Mouse (Mus musculus) heart, embryonic 10.5 days (tissue): ENCODE measurements around the gene Cage1. TPM values are rescaled to one million over a fixed set of nuclear protein-coding genes. Genes with fewer than 3 reads are reported as not detected.

Source experiments
- DNase-seq: peaks from one replicate; pipeline ENCODE4 v3.0.0-alpha.2; 2017; ENCODE audit warnings: low spot score
- H3K27ac ChIP-seq: fragments of 300-500 bp; sonication (generic); 2 replicates; pipeline ENCODE4 v1.5.1; 2016; ENCODE audit warnings: mild to moderate bottlenecking
- H3K27me3 ChIP-seq: fragments of 300-500 bp; sonication (generic); 2 replicates; pipeline ENCODE4 v1.6.1; 2016; ENCODE audit warnings: mild to moderate bottlenecking; ENCODE audit not compliant: poor library complexity, insufficient read depth, severe bottlenecking
- H3K36me3 ChIP-seq: fragments of 300-500 bp; sonication (generic); 2 replicates; pipeline ENCODE4 v1.6.1; 2016; ENCODE audit warnings: mild to moderate bottlenecking, moderate library complexity
- H3K4me1 ChIP-seq: fragments of 300-500 bp; sonication (generic); 2 replicates; pipeline ENCODE4 v1.6.1; 2016; ENCODE audit warnings: mild to moderate bottlenecking
- H3K4me3 ChIP-seq: fragments of 300-500 bp; sonication (generic); 2 replicates; pipeline ENCODE4 v1.5.1; 2016; ENCODE audit warnings: mild to moderate bottlenecking, moderate library complexity
- H3K9me3 ChIP-seq: fragments of 300-500 bp; sonication (generic); 2 replicates; pipeline ENCODE4 v1.6.1; 2016; ENCODE audit warnings: mild to moderate bottlenecking, moderate library complexity
- WGBS: fragments of 180-500 bp; shearing (Covaris S2); methylation state at CpG from one replicate; pipeline ENCODE4 v1.1.7; 2016; 5-methylcytosine and 5-hydroxymethylcytosine counted together
- polyA plus RNA-seq: library from polyadenylated mRNA; unstranded; fragments of >200 nt; fragmentation: Nextera tagmentation; extraction: Ambion mirVana; gene quantifications from 2 replicates; pipeline ENCODE4 v1.2.1, GENCODE M21; 2016

Cage1 gene
- polyA plus RNA-seq, 1 experiment from 2014 or later = 0.74 TPM

- Histone ChIP-seq H3K4me3 (no peak overlapping the region), H3K27me3 (no peaks in the 10 kb centered on the region), H3K36me3 (peaks cover 92% of the 10 kb centered on the region), H3K4me1 (no peaks in the 10 kb centered on the region), H3K27ac (no peak overlapping the region), H3K9me3 (no peaks in the 10 kb centered on the region)
- no peak for DNase-seq
- WGBS = 51% methylated on average over 3 of the region's 3 CpGs
These were observed 13.0 kb upstream of the Cage1 start for GRCm38 (mm10) chr13:38049888-38050287.

DNA sequence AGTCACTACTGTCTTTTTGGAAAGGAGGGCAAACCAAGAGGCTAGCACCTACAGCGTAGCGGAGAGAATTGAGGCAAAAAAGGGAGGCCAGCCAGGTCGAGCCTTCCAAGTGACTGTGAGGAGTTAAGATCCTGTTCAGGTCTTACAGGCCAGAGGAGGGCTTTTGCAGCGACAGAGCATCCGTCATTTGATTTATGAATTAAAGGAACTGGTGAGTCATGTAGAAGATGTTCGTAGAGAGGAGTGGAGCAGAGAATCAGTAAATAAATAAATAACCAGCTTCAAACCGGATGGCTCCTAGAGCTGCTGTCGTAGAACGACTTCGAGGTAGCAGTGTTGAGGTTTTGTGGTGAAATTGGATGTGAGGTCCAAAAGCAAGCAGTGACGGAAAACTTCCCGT lies 942 bp upstream of the Cage1 start:
- H3K9me3 ChIP-seq = no peaks in the 10 kb centered on the region
- peak overlapping the region; percentile 79 for H3K4me3 ChIP-seq
- 42% methylated on average over 12 of the region's 12 CpGs for WGBS
- DNase-seq = no peak
- peaks cover 37% of the 10 kb centered on the region for H3K36me3 ChIP-seq
- H3K27me3 ChIP-seq = no peaks in the 10 kb centered on the region
- H3K27ac ChIP-seq = peak overlapping the region; percentile 87
- H3K4me1 ChIP-seq = peaks cover 14% of the 10 kb centered on the region

GRCm38 (mm10) chr13:38036343-38037043 lies 376 bp downstream of the Cage1 start, which contains the start of gene Riok1:
Gene Riok1, plus strand, starts transcription at chr13:38036995.
- H3K36me3 ChIP-seq = peaks cover 24% of the 10 kb centered on the region
- WGBS = 10% methylated on average over 37 of the region's 37 CpGs
- H3K27ac ChIP-seq = peak within 1 kb of the TSS; percentile 87
- no peak for DNase-seq
- no peaks in the 10 kb centered on the region for H3K27me3 ChIP-seq
- H3K9me3 ChIP-seq = no peaks in the 10 kb centered on the region
- peaks cover 14% of the 10 kb centered on the region for H3K4me1 ChIP-seq
- H3K4me3 ChIP-seq = peak within 1 kb of the TSS; percentile 79

GRCm38 (mm10) chr13:38028407-38028806 lies 8.5 kb downstream of the Cage1 start:
- H3K4me3 ChIP-seq = no peak overlapping the region
- no peaks in the 10 kb centered on the region for H3K4me1 ChIP-seq
- no peaks in the 10 kb centered on the region for H3K9me3 ChIP-seq
- H3K27ac ChIP-seq = no peak overlapping the region
- WGBS = 67% methylated on average over 4 of the region's 4 CpGs
- H3K27me3 ChIP-seq = no peaks in the 10 kb centered on the region
- DNase-seq = no peak
- no peaks in the 10 kb centered on the region for H3K36me3 ChIP-seq

DNA sequence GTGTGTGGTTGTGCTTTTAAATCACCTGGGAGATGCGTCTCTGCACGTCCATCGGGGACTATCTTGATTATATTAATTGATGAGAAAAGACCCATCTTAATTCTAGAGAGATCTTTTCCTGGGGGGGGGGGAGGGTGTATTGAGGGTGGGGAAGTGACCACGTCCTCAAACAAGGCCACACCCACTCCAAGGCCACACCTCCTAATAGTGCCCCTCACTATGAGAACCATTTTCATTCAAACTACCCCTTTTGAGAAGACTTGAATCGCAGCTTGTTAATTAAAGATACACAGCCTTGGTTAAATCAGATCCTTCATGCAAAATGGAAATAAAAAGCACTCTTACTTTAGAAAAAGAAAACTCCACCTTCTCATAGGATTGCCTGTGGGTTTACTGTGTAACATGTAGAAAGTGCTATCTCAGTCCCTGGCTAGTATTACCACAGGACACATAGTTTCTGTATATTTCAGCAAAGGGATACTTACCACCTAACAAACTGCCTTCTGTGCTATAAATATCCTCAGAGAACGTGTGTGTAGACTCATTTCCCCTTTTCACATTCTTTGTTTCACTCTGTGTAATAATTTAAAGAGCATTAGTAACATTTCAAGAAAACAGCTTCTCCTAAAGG lies 9.1 kb downstream of the Cage1 start:
- Histone ChIP-seq H3K36me3 (no peaks in the 10 kb centered on the region), H3K4me3 (no peak overlapping the region), H3K27ac (no peak overlapping the region), H3K9me3 (no peaks in the 10 kb centered on the region), H3K27me3 (no peaks in the 10 kb centered on the region), H3K4me1 (no peaks in the 10 kb centered on the region)
- no peak for DNase-seq
- 66% methylated on average over 6 of the region's 6 CpGs for WGBS

GRCm38 (mm10) chr13:38025874-38026273 lies 11.0 kb downstream of the Cage1 start:
- H3K9me3 ChIP-seq = no peaks in the 10 kb centered on the region
- no peaks in the 10 kb centered on the region for H3K27me3 ChIP-seq
- DNase-seq = no peak
- no peak overlapping the region for H3K27ac ChIP-seq
- WGBS = 37% methylated on average over 4 of the region's 4 CpGs
- no peaks in the 10 kb centered on the region for H3K4me1 ChIP-seq
- H3K36me3 ChIP-seq = no peaks in the 10 kb centered on the region
- H3K4me3 ChIP-seq = no peak overlapping the region

- DNase-seq = no peak
These were observed 18.1 kb downstream of the Cage1 start for GRCm38 (mm10) chr13:38018791-38019190.

GRCm38 (mm10) chr13:38015591-38015990 lies 21.3 kb downstream of the Cage1 start:
- no peak overlapping the region for H3K27ac ChIP-seq
- no peak overlapping the region for H3K4me3 ChIP-seq
- no peaks in the 10 kb centered on the region for H3K27me3 ChIP-seq
- no peak for DNase-seq
- H3K4me1 ChIP-seq = no peaks in the 10 kb centered on the region
- H3K9me3 ChIP-seq = no peaks in the 10 kb centered on the region
- H3K36me3 ChIP-seq = no peaks in the 10 kb centered on the region
- WGBS = 85% methylated on average over 4 of the region's 4 CpGs

More at GRCm38 (mm10) chr13:38018791-38019190, 18.1 kb downstream of the Cage1 start:
- Histone ChIP-seq H3K27ac (no peak overlapping the region), H3K4me1 (no peaks in the 10 kb centered on the region), H3K4me3 (no peak overlapping the region), H3K9me3 (no peaks in the 10 kb centered on the region), H3K27me3 (no peaks in the 10 kb centered on the region), H3K36me3 (no peaks in the 10 kb centered on the region)
- 68% methylated on average over 3 of the region's 3 CpGs for WGBS

DNA sequence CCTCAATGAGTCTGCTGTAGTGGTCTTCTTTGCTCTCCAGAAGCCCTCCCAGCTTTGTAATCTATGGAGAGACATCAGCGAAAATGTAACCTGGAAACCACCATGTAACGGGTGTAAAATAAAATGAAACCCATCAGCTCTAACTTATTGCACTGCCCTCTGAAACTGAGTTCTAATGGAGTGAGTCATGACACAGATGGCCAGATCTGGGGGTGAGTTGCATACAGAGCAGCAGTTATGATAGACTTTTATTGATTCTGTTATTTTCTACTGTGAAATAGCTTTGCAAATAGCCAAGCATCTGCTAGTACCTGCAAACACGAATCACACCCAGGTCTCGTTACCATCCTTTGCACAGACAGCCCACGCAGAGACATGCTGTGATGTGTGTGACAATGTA lies 24.4 kb downstream of the Cage1 start:
- no peaks in the 10 kb centered on the region for H3K27me3 ChIP-seq
- no peak overlapping the region for H3K4me3 ChIP-seq
- no peaks in the 10 kb centered on the region for H3K9me3 ChIP-seq
- WGBS = 82% methylated on average over 5 of the region's 5 CpGs
- H3K27ac ChIP-seq = no peak overlapping the region
- DNase-seq = no peak
- no peaks in the 10 kb centered on the region for H3K4me1 ChIP-seq
- H3K36me3 ChIP-seq = no peaks in the 10 kb centered on the region

DNA sequence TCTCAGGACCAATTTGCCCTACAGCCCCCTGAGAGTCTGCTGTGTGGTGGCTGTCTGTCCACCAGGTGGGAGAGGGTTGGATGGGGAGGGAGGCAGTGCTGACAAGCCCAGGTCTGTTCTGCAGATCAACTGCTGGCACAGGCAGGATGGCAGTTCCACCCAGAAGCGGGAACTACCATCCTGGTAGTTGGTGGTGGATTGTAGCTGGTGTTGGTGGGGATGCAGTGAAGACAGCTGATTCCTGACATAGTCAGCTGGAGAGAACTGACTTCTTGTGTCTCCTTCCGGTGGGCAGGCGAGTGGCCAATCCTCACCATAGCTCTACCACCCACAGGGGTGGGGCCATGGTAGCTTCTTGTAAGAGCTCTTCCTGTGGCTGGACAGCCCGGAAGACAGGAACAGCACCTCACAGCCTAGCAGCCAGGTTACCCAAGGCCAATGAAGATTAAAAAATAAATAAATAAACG lies 26.4 kb downstream of the Cage1 start:
- no peak overlapping the region for H3K4me3 ChIP-seq
- H3K4me1 ChIP-seq = no peaks in the 10 kb centered on the region
- no peaks in the 10 kb centered on the region for H3K36me3 ChIP-seq
- H3K27ac ChIP-seq = no peak overlapping the region
- no peaks in the 10 kb centered on the region for H3K9me3 ChIP-seq
- H3K27me3 ChIP-seq = no peaks in the 10 kb centered on the region
- DNase-seq = no peak
- WGBS = 72% methylated on average over 5 of the region's 5 CpGs

DNA sequence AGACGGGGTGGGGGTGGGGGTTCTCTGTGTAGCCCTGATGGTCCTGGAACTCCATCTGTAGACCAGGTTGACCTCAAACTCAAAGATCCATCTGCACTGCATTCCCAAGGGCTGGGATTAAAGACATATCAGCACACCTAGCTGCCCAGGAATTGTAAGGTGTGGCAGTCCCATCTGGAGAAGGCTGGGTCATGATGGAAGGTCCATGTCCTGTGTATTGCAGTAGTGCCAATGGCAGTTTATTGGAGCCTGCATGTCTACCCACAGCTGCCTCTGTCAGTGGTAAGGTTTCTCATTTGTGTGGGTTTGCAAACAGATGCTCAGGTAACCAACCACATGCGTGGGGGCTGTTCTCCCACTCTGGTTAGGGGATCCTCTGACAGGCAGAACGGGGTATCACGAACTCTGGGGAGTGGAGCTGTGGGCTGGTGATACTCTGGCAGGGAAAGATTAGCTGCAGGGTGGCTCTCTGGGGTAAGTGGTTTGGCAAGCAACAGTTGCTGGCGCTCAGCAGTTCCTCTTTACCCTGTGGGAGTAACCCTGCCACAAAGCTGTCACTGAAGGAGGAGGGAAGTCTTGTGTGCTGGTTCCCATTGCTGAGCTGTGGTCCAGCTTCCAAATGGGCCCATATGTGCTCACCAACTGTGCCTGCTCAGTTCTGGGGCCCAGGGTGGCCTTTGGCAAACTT lies 27.0 kb downstream of the Cage1 start:
- Histone ChIP-seq H3K4me3 (no peak overlapping the region), H3K4me1 (no peaks in the 10 kb centered on the region), H3K27me3 (no peaks in the 10 kb centered on the region), H3K27ac (no peak overlapping the region), H3K36me3 (no peaks in the 10 kb centered on the region), H3K9me3 (no peaks in the 10 kb centered on the region)
- no peak for DNase-seq
- WGBS = 80% methylated on average over 5 of the region's 5 CpGs

- Histone ChIP-seq H3K9me3 (0 out of 2 replicates have a peak, but pooled peaks cover 3% of the 10 kb centered on the region), H3K27ac (no peak overlapping the region), H3K27me3 (no peaks in the 10 kb centered on the region), H3K4me3 (no peak overlapping the region), H3K4me1 (no peaks in the 10 kb centered on the region), H3K36me3 (no peaks in the 10 kb centered on the region)
- WGBS = 74% methylated on average over 2 of the region's 2 CpGs
- no peak for DNase-seq
These were observed 28.9 kb downstream of the Cage1 start for GRCm38 (mm10) chr13:38007972-38008371.

DNA sequence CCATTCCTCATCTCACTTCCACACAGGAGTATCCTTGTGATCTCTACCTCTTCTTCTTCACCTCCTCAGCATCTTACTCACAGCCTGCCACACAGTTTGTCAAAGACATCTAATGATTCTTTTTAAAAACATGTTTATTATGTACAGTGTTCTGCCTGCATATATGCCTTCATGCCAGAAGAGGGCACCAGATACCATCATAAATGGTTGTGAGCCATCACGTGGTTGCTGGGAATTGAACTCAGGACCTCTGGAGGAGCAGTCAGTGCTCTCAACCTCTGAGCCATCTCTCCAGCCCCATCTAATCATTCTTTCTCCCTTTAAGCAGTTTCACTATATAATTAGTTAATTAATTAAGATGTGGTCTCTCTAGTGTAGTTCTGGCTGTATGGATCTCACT lies 34.4 kb downstream of the Cage1 start:
- 24% methylated on average over 1 of the region's 1 CpGs for WGBS
- H3K27me3 ChIP-seq = no peaks in the 10 kb centered on the region
- no peak overlapping the region for H3K4me3 ChIP-seq
- no peaks in the 10 kb centered on the region for H3K4me1 ChIP-seq
- no peaks in the 10 kb centered on the region for H3K36me3 ChIP-seq
- no peak for DNase-seq
- H3K9me3 ChIP-seq = 0 out of 2 replicates have a peak, but pooled peaks cover 7% of the 10 kb centered on the region
- no peak overlapping the region for H3K27ac ChIP-seq
